Mouse (Mus musculus): Measurements from ENCODE around the gene Palm.

The Palm gene

GRCm38 (mm10) chr10:79832026-79832785 lies 38.8 kb downstream of the Palm start:
- no peak for DNase-seq

DNA sequence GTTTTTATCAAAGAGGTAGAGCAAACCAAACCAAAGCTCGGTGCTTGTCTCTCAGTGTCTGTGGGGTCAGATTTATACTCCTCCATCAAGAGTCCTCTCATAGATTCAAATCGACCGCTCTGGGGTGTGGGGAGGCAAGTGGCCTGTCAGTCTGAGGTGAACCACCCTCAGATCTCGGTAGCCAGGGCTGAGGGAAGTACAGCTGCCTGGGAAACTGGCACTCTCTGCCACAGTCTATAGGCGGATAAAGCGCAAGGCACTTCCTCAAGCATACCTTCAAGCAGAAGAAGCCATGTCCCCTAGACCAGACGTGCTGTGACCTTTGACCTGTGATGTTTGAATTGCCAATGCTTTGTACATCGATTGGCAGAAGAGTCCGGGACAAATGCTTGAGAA lies 39.4 kb downstream of the Palm start:
- DNase-seq = no peak

GRCm38 (mm10) chr10:79834769-79835398 lies 41.5 kb downstream of the Palm start:
- peak; percentile 53 to 66 for DNase-seq

GRCm38 (mm10) chr10:79836918-79837317 lies 43.5 kb downstream of the Palm start:
- DNase-seq = no peak

- DNase-seq = no peak
Observed at GRCm38 (mm10) chr10:79838151-79838550, 44.8 kb downstream of the Palm start.

GRCm38 (mm10) chr10:79840091-79840490 lies 46.7 kb downstream of the Palm start:
- no peak for DNase-seq

DNA sequence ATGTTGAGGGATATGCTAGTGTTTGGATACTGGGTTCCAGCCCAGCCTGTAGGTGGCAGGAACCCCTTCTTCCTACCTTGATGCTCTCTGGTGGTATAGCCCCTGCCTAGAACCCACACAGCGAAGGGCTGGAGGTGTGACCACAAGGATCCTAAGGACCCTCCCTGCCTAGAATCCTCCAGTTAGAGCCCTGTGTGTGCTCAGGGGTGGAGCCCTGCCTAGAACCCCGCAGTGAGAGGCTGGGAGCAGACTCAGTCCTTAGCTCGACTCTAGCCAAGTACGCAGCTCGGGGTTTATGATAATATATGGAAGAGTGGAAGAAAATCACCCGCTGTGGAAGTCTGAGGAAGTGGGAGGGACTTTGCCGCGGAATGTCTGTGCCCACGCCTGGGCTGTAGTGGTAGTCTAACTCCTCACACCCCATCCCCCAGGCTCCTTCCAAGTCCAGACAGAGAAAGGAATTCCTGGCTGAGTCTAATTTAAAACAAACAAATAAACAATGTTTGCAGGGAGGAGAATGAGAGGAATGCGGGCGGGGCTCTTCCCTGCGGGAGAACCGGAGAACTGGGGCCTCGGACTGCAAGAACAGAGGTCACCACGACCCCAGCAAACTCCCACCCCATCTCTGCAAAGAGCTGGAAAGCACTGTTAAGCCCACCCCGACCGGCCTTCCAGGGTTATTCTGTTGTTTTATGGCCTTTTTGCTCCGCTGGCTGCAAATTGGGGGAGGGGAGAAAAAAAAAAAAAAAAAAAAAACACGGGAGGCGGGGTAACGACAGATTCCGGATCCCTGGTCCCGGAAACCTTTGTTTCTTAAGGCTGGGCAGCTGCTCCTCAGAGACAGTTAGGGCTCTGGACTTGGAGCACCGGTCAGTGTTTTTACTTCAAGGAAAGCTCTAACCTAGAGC lies 47.5 kb downstream of the Palm start:
- DNase-seq = no peak

DNA sequence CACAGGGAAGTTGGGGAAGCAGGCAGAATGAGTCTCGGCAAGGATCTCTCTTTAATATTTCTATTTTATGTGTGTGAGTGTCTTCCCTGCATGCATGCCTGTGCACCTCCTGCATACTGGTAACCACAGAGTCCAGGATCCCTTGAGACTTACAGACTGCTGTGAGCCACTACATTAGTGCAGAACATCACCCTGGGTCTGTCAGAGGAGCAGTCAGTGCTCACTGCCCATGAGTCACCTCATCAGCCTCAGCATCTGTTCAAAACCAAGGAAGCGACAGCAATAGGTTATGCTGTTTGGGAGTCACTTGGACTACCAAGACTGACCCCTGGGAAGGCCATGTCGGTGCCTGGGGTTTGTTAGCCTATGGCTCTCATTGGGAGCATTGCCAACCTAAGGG lies 49.0 kb downstream of the Palm start:
- no peak for DNase-seq

DNA sequence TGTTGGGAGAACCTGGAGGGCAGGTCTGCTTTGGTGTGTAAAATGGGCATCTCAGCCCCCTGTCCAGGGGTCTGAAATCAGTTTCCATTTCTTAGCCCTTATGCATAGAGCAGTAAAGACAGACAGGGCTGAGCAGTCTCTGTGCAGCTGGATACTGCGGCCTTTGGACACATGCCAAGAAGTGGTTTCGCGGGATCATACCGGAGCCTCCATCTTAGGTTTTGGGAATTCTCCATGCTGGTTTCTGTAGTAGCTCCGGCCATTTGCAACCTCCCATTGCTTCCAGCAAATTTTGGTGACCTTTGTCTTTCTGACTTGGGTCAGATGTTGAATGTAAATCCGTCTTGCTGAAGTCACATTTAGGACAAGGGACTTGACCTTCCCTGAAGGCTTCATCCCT lies 50.1 kb downstream of the Palm start:
- DNase-seq = no peak

DNA sequence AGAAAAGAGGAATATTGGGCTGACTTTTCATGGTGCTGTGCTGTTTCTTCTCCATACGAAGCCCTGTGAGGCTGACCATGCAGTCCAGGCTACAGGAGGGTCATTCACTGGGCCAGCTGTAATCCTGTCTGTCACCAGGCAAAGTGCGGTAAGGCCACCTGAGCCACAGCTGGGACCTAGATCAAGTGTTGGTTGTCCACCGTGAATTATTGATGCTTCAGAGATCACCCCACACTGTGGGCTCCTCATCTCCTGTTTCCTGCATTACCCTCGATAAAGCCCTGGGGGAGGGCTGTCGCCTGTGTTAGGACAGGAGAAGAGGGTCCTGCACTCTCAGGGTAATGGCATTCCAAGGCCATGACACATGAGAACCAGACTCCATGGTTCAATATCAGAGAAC lies 53.2 kb downstream of the Palm start:
- DNase-seq = no peak

- no peak for DNase-seq
Observed at GRCm38 (mm10) chr10:79849941-79850628, 56.7 kb downstream of the Palm start.

DNA sequence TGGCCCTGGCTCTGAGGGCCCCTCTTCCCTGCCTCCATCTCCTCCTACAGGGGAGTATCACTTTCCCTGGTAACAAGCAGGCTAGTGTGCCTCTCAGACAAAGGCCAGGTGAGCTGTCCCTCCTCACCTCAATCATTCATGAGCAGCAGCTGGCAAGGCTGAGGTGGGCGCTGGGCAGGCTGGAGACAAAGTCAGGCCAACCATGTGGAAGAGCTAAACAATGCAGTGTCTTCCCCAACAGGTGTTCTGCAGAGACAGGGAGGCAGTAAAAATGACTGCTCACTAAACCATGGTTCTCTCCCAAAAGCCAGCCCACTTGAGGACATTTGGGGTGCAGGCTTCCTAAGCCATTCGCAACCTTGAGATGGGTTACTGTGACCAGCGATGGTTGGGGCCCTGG lies 58.3 kb downstream of the Palm start:
- no peak for DNase-seq

DNA sequence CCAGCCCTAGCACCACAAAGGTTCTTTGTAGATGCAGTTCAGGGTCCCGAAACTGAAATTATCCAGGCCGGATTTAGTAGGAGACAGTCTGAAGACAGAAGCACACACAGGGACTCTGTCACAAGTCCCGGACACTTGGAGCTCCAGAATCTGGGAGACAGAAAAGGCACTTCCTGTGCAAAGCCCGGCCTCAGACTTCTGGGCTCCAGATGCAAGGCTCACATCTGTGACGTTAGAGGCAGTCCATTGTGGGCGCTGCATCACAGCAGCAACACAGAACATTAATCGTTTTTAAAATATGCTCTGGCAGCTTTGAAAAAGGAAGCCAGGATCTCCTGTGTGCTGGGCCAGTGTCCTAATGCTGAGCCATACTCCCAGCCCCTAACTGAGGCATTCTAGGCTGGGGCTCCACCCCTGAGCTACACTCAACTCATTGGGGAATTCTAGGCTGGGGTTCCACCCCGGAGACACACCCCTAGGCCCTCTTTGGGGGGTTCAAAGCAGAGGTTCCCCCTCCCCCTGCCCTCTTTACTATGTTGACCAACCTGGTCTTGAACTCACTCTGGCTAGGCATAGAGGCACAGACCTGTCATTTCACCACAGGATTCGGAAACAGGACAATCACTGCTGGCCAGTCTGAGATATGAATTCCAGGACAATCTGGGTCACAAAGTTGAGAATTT lies 58.9 kb downstream of the Palm start:
- DNase-seq = no peak

GRCm38 (mm10) chr10:79852827-79853226 lies 59.5 kb downstream of the Palm start:
- no peak for DNase-seq

- peak; percentile 60 to 69 for DNase-seq
Observed at GRCm38 (mm10) chr10:79853392-79853791, 60.0 kb downstream of the Palm start.

DNA sequence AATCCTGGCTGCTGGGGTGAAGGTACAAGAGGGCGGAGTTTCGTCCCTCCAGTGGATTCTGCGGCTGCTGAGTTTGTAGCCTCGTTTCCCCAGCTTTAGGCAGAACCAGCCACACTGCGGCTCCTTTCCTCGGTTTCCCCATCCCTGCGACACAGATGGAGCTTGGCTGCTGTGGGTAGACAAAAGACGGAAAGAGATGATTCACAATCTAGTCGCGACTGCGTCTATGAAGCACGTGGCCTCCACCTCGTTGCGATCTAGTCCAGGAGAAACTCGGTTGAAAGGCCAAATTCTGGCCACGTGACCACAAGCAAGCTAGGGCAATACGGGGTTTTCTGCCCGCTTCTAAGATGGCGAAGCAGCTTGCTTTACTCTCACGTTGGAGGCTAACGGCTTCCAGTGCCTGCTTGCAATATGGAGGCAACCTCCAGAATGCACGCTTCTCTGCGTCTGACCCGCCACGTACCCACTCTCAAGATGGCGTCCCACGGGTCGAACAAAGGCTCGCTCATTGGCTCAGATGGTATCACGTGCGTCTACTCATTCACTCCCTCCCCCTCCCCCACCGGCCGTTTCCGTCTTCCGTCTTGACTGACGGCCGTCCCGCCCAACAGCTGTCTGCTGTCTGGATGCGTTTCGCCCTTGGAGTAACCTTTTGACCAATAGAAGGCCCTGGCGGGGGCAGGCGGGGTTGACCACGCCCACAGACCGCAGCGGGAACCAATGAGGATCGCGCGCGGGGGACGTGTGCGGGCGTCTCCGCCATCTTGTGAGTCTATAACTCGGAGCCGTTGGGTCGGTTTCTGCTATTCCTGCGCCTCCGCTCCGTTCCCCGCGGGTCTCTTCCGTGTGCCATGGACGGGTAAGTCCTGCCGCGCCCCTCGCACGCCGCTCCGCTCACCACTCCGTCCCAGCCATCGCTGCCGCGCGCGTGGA lies 60.8 kb downstream of the Palm start, which contains the start of gene Ptbp1:
Gene Ptbp1 (plus strand): TSS at position 568 of the 936 bp plus-strand sequence.
- peak; percentile 98 to 99 for DNase-seq

GRCm38 (mm10) chr10:79854801-79855541 lies 61.6 kb downstream of the Palm start:
- DNase-seq = peak; percentile 69 to 78

GRCm38 (mm10) chr10:79855558-79856184 lies 62.3 kb downstream of the Palm start:
- DNase-seq = no peak

DNA sequence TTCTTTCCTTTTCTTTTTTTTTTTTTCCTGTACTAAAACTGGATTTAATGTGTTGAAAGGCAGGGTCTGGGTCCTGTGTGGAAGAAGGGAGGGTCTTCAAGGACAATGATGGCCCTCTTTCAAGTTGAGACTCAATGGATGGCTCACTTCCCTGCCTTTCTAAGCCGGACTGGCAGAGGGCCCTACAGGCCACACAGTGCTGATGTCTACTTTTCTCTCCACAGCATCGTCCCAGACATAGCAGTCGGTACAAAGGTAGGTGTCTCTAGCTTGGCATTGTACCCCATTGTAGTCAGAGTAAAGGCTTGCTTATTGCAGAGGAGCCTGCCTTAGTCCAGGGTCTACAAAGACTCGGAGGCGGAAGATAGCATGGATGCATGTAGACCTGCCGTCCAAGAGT lies 62.9 kb downstream of the Palm start:
- DNase-seq = no peak
